Mouse (Mus musculus): ENCODE data around the gene Tbc1d30. TPM values are rescaled to one million over a fixed set of nuclear protein-coding genes. Genes with fewer than 3 reads are reported as not detected.
"Not testable (repeated sequence)": the region's sequence is repeated elsewhere in the genome, so short reads cannot be mapped to it uniquely, and the experiment has no call there.

The Tbc1d30 gene
- polyA plus RNA-seq, 1 experiment = not detected

DNA sequence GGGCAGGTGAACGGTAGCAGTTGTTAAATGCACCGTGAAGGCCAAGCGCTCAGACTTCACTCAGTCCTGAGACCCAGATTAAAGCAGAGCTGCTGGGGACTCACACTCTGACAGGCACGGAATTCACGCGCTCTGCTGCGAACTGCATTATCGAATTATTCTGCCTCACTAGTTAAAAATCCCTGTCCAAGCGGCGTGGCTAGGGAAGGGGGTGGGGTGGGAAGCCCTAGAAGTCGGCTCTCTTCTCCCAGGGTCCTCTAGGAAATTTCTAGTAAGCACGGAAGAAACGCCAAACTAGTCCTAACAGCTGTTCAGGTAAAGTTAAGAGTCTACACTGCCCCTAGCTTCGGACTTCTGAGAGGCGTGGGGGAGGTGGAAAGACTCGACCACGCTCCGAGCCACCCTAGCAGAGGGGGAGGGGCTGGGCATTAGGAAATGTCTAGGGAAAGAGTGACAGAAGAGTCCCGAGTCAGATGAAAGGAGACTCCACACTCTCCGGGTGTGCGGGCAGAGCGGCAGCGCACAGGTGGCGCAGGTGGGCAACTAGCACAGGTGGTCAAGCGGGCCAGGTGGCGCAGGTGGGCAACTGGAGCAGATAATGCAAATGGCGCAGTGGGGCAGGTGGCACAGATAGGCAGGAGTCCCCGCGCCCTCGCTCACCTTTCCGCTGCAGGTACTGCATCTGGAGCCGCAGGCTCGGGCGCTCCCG is 567 bp downstream of the Tbc1d30 start:
- peaks cover 46% of the 10 kb centered on the region for H3K27me3 ChIP-seq (ENCODE audit: control insufficient read depth)
- H3K4me3 ChIP-seq (replicated peaks) = peak overlapping the region; percentile 39
- H3K36me3 ChIP-seq (ENCODE audit: control insufficient read depth) = no peaks in the 10 kb centered on the region
- TF ChIP-seq GATA1 (IDR thresholded peaks at IDR 0.05; ENCODE audit: low read length) = no peak
- TF ChIP-seq TAL1 (IDR thresholded peaks at IDR 0.05; ENCODE audit: low read length) = no peak
- peaks cover 5% of the 10 kb centered on the region for H3K4me1 ChIP-seq (ENCODE audit: control insufficient read depth)
- H3K9me3 ChIP-seq (ENCODE audit: control insufficient read depth, low read length) = peaks cover 8% of the 10 kb centered on the region

GRCm38 (mm10) chr10:121349244-121349643 is 1.8 kb downstream of the Tbc1d30 start:
- H3K4me3 ChIP-seq (replicated peaks) = no peak overlapping the region
- peaks cover 8% of the 10 kb centered on the region for H3K9me3 ChIP-seq (ENCODE audit: control insufficient read depth, low read length)
- TF ChIP-seq TAL1 (IDR thresholded peaks at IDR 0.05; ENCODE audit: low read length) = no peak
- TF ChIP-seq GATA1 (IDR thresholded peaks at IDR 0.05; ENCODE audit: low read length) = no peak
- H3K36me3 ChIP-seq (ENCODE audit: control insufficient read depth) = no peaks in the 10 kb centered on the region
- H3K27me3 ChIP-seq (ENCODE audit: control insufficient read depth) = peaks cover 46% of the 10 kb centered on the region
- H3K4me1 ChIP-seq (ENCODE audit: control insufficient read depth) = peaks cover 5% of the 10 kb centered on the region

- peaks cover 4% of the 10 kb centered on the region for H3K27me3 ChIP-seq (ENCODE audit: control insufficient read depth)
Observed at GRCm38 (mm10) chr10:121343867-121344266, 7.2 kb downstream of the Tbc1d30 start.

DNA sequence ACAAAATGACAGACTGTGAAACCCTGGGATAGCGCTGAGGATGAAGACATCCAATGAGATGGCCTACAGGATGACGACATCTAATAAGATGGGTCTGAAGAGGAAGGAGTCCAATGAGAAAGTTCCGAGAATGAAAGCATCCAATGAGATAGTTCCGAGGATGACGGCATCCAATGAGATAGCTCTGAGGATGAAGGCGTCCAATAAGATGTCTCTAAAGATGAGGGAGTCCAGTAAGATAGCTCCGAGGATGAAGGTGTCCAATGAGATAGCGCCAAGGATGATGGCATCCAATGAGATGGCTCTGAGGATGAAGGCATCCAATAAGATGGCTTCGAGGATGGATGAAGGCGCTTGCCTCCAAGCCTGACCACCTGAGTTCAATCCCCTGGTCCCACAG is 8.8 kb downstream of the Tbc1d30 start:
- no peaks in the 10 kb centered on the region for H3K36me3 ChIP-seq (ENCODE audit: control insufficient read depth)
- no peak for TF ChIP-seq GATA1 (IDR thresholded peaks at IDR 0.05; ENCODE audit: low read length)

More at GRCm38 (mm10) chr10:121343867-121344266, 7.2 kb downstream of the Tbc1d30 start:
- TF ChIP-seq GATA1 (IDR thresholded peaks at IDR 0.05; ENCODE audit: low read length) (no peak), TAL1 (IDR thresholded peaks at IDR 0.05; ENCODE audit: low read length) (no peak)
- no peak overlapping the region for H3K4me3 ChIP-seq (replicated peaks)
- no peaks in the 10 kb centered on the region for H3K4me1 ChIP-seq (ENCODE audit: control insufficient read depth)
- no peaks in the 10 kb centered on the region for H3K36me3 ChIP-seq (ENCODE audit: control insufficient read depth)
- H3K9me3 ChIP-seq (ENCODE audit: control insufficient read depth, low read length) = no peaks in the 10 kb centered on the region

DNA sequence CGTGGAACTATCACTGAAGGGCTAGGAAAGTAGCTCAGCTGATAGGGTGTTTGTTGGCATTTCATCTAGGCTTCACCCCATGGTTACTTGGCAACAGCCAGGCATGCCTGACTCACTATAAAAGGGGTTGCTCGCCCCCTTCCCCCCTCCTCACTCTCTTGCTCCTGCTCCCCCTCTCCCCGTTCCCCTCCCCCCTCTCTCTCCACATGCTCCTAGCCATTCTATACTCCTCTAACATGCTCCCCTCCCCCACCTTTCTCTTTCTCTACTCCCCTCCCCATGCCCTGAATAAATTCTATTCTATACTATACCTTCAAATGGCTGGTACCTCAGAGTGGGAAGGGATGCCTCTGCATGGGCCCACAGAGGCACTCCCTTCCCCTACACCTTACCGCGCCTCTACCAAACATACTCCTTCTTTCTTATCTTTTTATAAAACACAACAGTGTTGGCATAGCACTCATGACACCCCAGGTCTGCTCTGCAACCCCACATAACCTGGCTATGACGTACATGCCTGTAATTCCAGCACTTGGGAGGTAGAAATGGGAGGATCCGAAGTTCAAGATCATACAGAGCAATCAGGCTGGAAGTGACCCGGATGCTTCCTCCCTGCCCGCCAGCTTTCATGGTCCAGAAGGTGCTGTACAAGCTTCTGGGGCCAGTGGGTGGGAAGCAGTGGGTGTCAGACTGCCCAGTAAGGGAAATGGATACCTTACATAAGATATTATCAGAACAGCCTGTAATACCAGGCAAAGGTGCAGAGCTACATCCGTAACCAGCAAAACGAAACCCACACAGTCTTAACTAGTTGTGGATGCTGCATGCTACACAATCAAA is 10.1 kb downstream of the Tbc1d30 start:
- Histone ChIP-seq H3K4me3 (replicated peaks) (no peak overlapping the region), H3K36me3 (ENCODE audit: control insufficient read depth) (no peaks in the 10 kb centered on the region)
- no peak for TF ChIP-seq TAL1 (IDR thresholded peaks at IDR 0.05; ENCODE audit: low read length)
- TF ChIP-seq GATA1 (IDR thresholded peaks at IDR 0.05; ENCODE audit: low read length) = no peak

More for the DNA sequence above, 8.8 kb downstream of the Tbc1d30 start:
- H3K4me1 ChIP-seq (ENCODE audit: control insufficient read depth) = no peaks in the 10 kb centered on the region
- no peak overlapping the region for H3K4me3 ChIP-seq (replicated peaks)
- H3K9me3 ChIP-seq (ENCODE audit: control insufficient read depth, low read length) = no peaks in the 10 kb centered on the region
- H3K27me3 ChIP-seq (ENCODE audit: control insufficient read depth) = peaks cover 2% of the 10 kb centered on the region

DNA sequence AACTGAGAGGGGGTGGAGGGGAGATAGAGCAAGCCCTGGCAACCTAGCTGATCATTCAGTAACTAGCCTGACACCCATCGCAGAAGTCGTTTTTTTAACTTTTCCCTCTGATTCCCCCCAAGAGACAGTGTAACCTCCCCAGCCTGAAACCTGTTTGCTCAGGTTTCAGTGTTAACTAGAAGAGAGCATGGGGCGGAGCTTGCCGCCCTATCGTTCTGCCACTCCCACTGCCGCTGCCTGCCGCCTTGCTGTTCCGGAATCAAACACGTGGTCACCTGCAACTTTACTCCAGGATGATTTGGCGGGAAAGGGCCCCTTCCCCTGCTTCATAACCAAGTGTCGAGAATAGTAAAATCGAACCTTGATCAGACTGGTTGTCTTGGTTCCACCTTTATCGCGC is 14.5 kb downstream of the Tbc1d30 start:
- H3K9me3 ChIP-seq (ENCODE audit: control insufficient read depth, low read length); H3K4me1 ChIP-seq (ENCODE audit: control insufficient read depth); H3K4me3 ChIP-seq (replicated peaks); H3K27me3 ChIP-seq (ENCODE audit: control insufficient read depth); H3K36me3 ChIP-seq (ENCODE audit: control insufficient read depth): not testable (repeated sequence)

More for the DNA sequence above, 10.1 kb downstream of the Tbc1d30 start:
- Histone ChIP-seq H3K4me1 (ENCODE audit: control insufficient read depth) (no peaks in the 10 kb centered on the region), H3K9me3 (ENCODE audit: control insufficient read depth, low read length) (no peaks in the 10 kb centered on the region), H3K27me3 (ENCODE audit: control insufficient read depth) (no peaks in the 10 kb centered on the region)

- Histone ChIP-seq H3K4me1 (ENCODE audit: control insufficient read depth) (no peaks in the 10 kb centered on the region), H3K27me3 (ENCODE audit: control insufficient read depth) (no peaks in the 10 kb centered on the region), H3K9me3 (ENCODE audit: control insufficient read depth, low read length) (no peaks in the 10 kb centered on the region), H3K4me3 (replicated peaks) (no peak overlapping the region), H3K36me3 (ENCODE audit: control insufficient read depth) (no peaks in the 10 kb centered on the region)
- TF ChIP-seq TAL1 (IDR thresholded peaks at IDR 0.05; ENCODE audit: low read length) (no peak), GATA1 (IDR thresholded peaks at IDR 0.05; ENCODE audit: low read length) (no peak)
Observed at GRCm38 (mm10) chr10:121334576-121334975, 16.5 kb downstream of the Tbc1d30 start.

- Histone ChIP-seq H3K4me1 (ENCODE audit: control insufficient read depth) (no peaks in the 10 kb centered on the region), H3K9me3 (ENCODE audit: control insufficient read depth, low read length) (no peaks in the 10 kb centered on the region), H3K4me3 (replicated peaks) (no peak overlapping the region), H3K36me3 (ENCODE audit: control insufficient read depth) (no peaks in the 10 kb centered on the region), H3K27me3 (ENCODE audit: control insufficient read depth) (no peaks in the 10 kb centered on the region)
- TF ChIP-seq GATA1 (IDR thresholded peaks at IDR 0.05; ENCODE audit: low read length) (no peak), TAL1 (IDR thresholded peaks at IDR 0.05; ENCODE audit: low read length) (no peak)
Observed at GRCm38 (mm10) chr10:121330940-121331339, 20.1 kb downstream of the Tbc1d30 start.

DNA sequence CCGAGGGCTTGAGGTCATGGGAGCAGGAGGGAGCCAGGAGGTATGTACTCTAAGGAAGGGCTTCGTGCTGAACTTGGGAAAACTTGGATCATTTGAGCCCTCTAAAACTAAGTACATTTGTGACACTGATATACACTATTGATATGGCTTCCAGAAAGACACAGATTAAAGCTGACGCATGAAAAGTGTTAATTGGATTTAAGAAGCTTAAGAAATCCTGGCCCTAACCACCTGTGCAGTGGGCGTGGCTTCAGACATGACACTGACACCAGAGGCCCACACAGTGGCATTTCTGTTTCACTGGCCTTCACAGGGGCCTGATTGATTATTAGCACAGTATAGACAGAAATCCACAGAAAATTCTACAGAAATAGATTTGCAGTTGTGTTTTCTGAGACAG is 21.5 kb downstream of the Tbc1d30 start:
- Histone ChIP-seq H3K36me3 (ENCODE audit: control insufficient read depth) (no peaks in the 10 kb centered on the region), H3K4me3 (replicated peaks) (no peak overlapping the region), H3K9me3 (ENCODE audit: control insufficient read depth, low read length) (no peaks in the 10 kb centered on the region), H3K4me1 (ENCODE audit: control insufficient read depth) (no peaks in the 10 kb centered on the region), H3K27me3 (ENCODE audit: control insufficient read depth) (no peaks in the 10 kb centered on the region)
- TF ChIP-seq TAL1 (IDR thresholded peaks at IDR 0.05; ENCODE audit: low read length) (no peak), GATA1 (IDR thresholded peaks at IDR 0.05; ENCODE audit: low read length) (no peak)
